Mouse (Mus musculus) CH12.LX (cell line): ENCODE measurements around the gene Tmco3. TPM values are rescaled to one million over a fixed set of nuclear protein-coding genes. Genes with fewer than 3 reads are reported as not detected.
A peak's percentile ranks its signal among the peaks of the same experiment; 100 is the strongest.

ENCODE experiments used
- DNase-seq: peaks from one replicate; pipeline ENCODE4 v3.0.0-alpha.2; 2013; ENCODE audit errors: extremely low read depth
- H3K27ac ChIP-seq: 2 replicates; pipeline ENCODE4 v1.5.1; 2012; ENCODE audit warnings: low read depth, mild to moderate bottlenecking, control low read depth, moderate library complexity; ENCODE audit not compliant: insufficient read depth
- H3K27me3 ChIP-seq: replicated peaks from 2 replicates; pipeline ENCODE3; 2012; ENCODE audit warnings: inconsistent platforms
- H3K36me3 ChIP-seq, 2 experiments: replicated peaks in 1 of 2; 2 replicates each; pipeline versions ENCODE3 to v1.6.1; 2012; ENCODE audit warnings: inconsistent platforms in 1 of 2, low read length in 1 of 2, mild to moderate bottlenecking in 1 of 2, mixed read lengths in 1 of 2, moderate library complexity in 1 of 2; ENCODE audit not compliant: control insufficient read depth in 1 of 2, insufficient read depth in 1 of 2
- H3K4me1 ChIP-seq, 2 experiments: 2 replicates each; pipeline ENCODE4 v1.6.1; 2012; ENCODE audit warnings: inconsistent platforms in 1 of 2, moderate library complexity in 1 of 2; ENCODE audit not compliant: insufficient read depth in 2 of 2, control insufficient read depth in 1 of 2
- H3K4me2 ChIP-seq: 2 replicates; pipeline ENCODE4 v1.6.1; 2012; ENCODE audit warnings: low read depth, mild to moderate bottlenecking, control low read depth; ENCODE audit not compliant: poor library complexity, insufficient read depth, severe bottlenecking
- H3K4me3 ChIP-seq, 3 experiments: fragments of 150-350 bp in 1 of 3; sonication (generic) in 1 of 3; replicated peaks in 1 of 3; 2 replicates each; pipeline versions ENCODE3 to v1.5.1; 2011 to 2012; ENCODE audit warnings: low read depth in 2 of 3, low read length in 2 of 3, mild to moderate bottlenecking in 2 of 3, moderate library complexity in 2 of 3, control low read depth in 1 of 3, improper control_type of control experiment in 1 of 3, inconsistent platforms in 1 of 3, mixed read lengths in 1 of 3; ENCODE audit not compliant: poor library complexity in 1 of 3
- H3K79me2 ChIP-seq: replicated peaks from 2 replicates; pipeline ENCODE4 v1.6.1; 2012; ENCODE audit warnings: mild to moderate bottlenecking, moderate library complexity; ENCODE audit not compliant: control insufficient read depth, poor library complexity, insufficient read depth, severe bottlenecking; ENCODE audit errors: extremely low read depth
- H3K9ac ChIP-seq: 2 replicates; pipeline ENCODE4 v1.6.1; 2012; ENCODE audit warnings: low read depth, mild to moderate bottlenecking, control low read depth, moderate library complexity; ENCODE audit not compliant: insufficient read depth
- H3K9me3 ChIP-seq: replicated peaks from 2 replicates; pipeline ENCODE3; 2012; ENCODE audit warnings: low read length, inconsistent platforms, mixed read lengths
- BHLHE40 ChIP-seq: IDR thresholded peaks from 2 replicates; pipeline ENCODE4 v1.6.1; 2011; ENCODE audit warnings: mild to moderate bottlenecking, low read depth, low read length, improper control_type of control experiment
- CHD2 ChIP-seq: IDR thresholded peaks from 2 replicates; pipeline ENCODE4 v1.6.1; 2011; ENCODE audit warnings: low read length, improper control_type of control experiment
- CTCF ChIP-seq, 2 experiments: IDR thresholded peaks in 1 of 2; conservative IDR thresholded peaks in 1 of 2; 2 replicates each; pipeline ENCODE4 v1.5.1; 2011 to 2012; ENCODE audit warnings: low read depth in 2 of 2, low read length in 2 of 2, improper control_type of control experiment in 1 of 2, inconsistent platforms in 1 of 2, mild to moderate bottlenecking in 1 of 2, moderate library complexity in 1 of 2
- E2F4 ChIP-seq: IDR thresholded peaks from 2 replicates; pipeline ENCODE4 v1.6.1; 2011; ENCODE audit warnings: low read depth, low read length, improper control_type of control experiment; ENCODE audit not compliant: insufficient replicate concordance
- EP300 ChIP-seq: IDR thresholded peaks from 2 replicates; pipeline ENCODE4 v1.6.1; 2011; ENCODE audit warnings: low read length, improper control_type of control experiment
- ETS1 ChIP-seq: conservative IDR thresholded peaks from 2 replicates; pipeline ENCODE4 v1.6.1; 2012; ENCODE audit warnings: low read depth, mild to moderate bottlenecking, inconsistent platforms, low read length, improper control_type of control experiment, moderate library complexity
- GABPA ChIP-seq: IDR thresholded peaks from 2 replicates; pipeline ENCODE4 v1.6.1; 2012; ENCODE audit warnings: low read depth, low read length, improper control_type of control experiment, inconsistent platforms; ENCODE audit not compliant: insufficient replicate concordance
- HCFC1 ChIP-seq: IDR thresholded peaks from 2 replicates; pipeline ENCODE4 v1.6.1; 2012; ENCODE audit warnings: low read depth, mild to moderate bottlenecking, inconsistent platforms, low read length, improper control_type of control experiment
- IRF4 ChIP-seq: IDR thresholded peaks from 2 replicates; pipeline ENCODE4 v1.6.1; 2014; ENCODE audit warnings: low read depth, mild to moderate bottlenecking, inconsistent platforms, low read length, improper control_type of control experiment
- JUN ChIP-seq: IDR thresholded peaks from 2 replicates; pipeline ENCODE4 v1.6.1; 2011; ENCODE audit warnings: low read depth, mild to moderate bottlenecking, low read length, improper control_type of control experiment, moderate library complexity; ENCODE audit not compliant: insufficient read depth
- MAFK ChIP-seq: IDR thresholded peaks from 2 replicates; pipeline ENCODE4 v1.6.1; 2011; ENCODE audit warnings: low read length, improper control_type of control experiment; ENCODE audit not compliant: insufficient replicate concordance
- MAX ChIP-seq: IDR thresholded peaks from 2 replicates; pipeline ENCODE4 v1.6.1; 2011; ENCODE audit warnings: low read length, improper control_type of control experiment
- MAZ ChIP-seq: IDR thresholded peaks from 2 replicates; pipeline ENCODE4 v1.6.1; 2012; ENCODE audit warnings: low read depth, mild to moderate bottlenecking, inconsistent platforms, low read length, improper control_type of control experiment, moderate library complexity
- MEF2A ChIP-seq: IDR thresholded peaks from 2 replicates; pipeline ENCODE4 v1.6.1; 2014; ENCODE audit warnings: low read depth, mild to moderate bottlenecking, inconsistent platforms, low read length, improper control_type of control experiment, borderline replicate concordance
- MXI1 ChIP-seq: IDR thresholded peaks from 2 replicates; pipeline ENCODE4 v1.6.1; 2011; ENCODE audit warnings: mild to moderate bottlenecking, low read depth, low read length, improper control_type of control experiment
- MYC ChIP-seq: IDR thresholded peaks from 2 replicates; pipeline ENCODE4 v1.6.1; 2011; ENCODE audit warnings: low read depth, mild to moderate bottlenecking, improper control_type of control experiment, low read length
- NRF1 ChIP-seq: IDR thresholded peaks from 2 replicates; pipeline ENCODE4 v1.6.1; 2014; ENCODE audit warnings: low read depth, mild to moderate bottlenecking, inconsistent platforms, low read length, improper control_type of control experiment, moderate library complexity
- PAX5 ChIP-seq: IDR thresholded peaks from 2 replicates; pipeline ENCODE4 v1.6.1; 2012; ENCODE audit warnings: low read length, inconsistent platforms, mixed read lengths
- POLR2A ChIP-seq: IDR thresholded peaks from 2 replicates; pipeline ENCODE4 v1.6.1; 2011; ENCODE audit warnings: low read depth, mild to moderate bottlenecking, improper control_type of control experiment, low read length
- RAD21 ChIP-seq: IDR thresholded peaks from 2 replicates; pipeline ENCODE4 v1.6.1; 2011; ENCODE audit warnings: low read depth, mild to moderate bottlenecking, low read length, improper control_type of control experiment, moderate library complexity
- RCOR1 ChIP-seq: conservative IDR thresholded peaks from 2 replicates; pipeline ENCODE4 v1.6.1; 2012; ENCODE audit warnings: low read depth, mild to moderate bottlenecking, inconsistent platforms, low read length, improper control_type of control experiment
- SIN3A ChIP-seq: IDR thresholded peaks from 2 replicates; pipeline ENCODE4 v1.6.1; 2012; ENCODE audit warnings: low read length, improper control_type of control experiment, inconsistent platforms
- SMC3 ChIP-seq: IDR thresholded peaks from 2 replicates; pipeline ENCODE4 v1.6.1; 2011; ENCODE audit warnings: low read depth, low read length, improper control_type of control experiment
- TBP ChIP-seq: conservative IDR thresholded peaks from 2 replicates; pipeline ENCODE4 v1.6.1; 2011; ENCODE audit warnings: low read depth, low read length, improper control_type of control experiment
- TCF12 ChIP-seq: IDR thresholded peaks from 2 replicates; pipeline ENCODE4 v1.6.1; 2014; ENCODE audit warnings: low read depth, mild to moderate bottlenecking, inconsistent platforms, low read length, improper control_type of control experiment
- UBTF ChIP-seq: IDR thresholded peaks from 2 replicates; pipeline ENCODE4 v1.6.1; 2012; ENCODE audit warnings: low read depth, mild to moderate bottlenecking, inconsistent platforms, low read length, improper control_type of control experiment, moderate library complexity
- USF1 ChIP-seq: IDR thresholded peaks from 2 replicates; pipeline ENCODE4 v1.6.1; 2014; ENCODE audit warnings: low read depth, mild to moderate bottlenecking, inconsistent platforms, low read length, improper control_type of control experiment
- USF2 ChIP-seq: conservative IDR thresholded peaks from 2 replicates; pipeline ENCODE4 v1.6.1; 2011; ENCODE audit warnings: low read depth, low read length, improper control_type of control experiment
- ZC3H11A ChIP-seq: IDR thresholded peaks from 2 replicates; pipeline ENCODE4 v1.6.1; 2012; ENCODE audit warnings: low read depth, mild to moderate bottlenecking, inconsistent platforms, low read length, improper control_type of control experiment
- ZMIZ1 ChIP-seq: IDR thresholded peaks from 2 replicates; pipeline ENCODE4 v1.6.1; 2012; ENCODE audit warnings: low read depth, mild to moderate bottlenecking, inconsistent platforms, low read length, improper control_type of control experiment
- dilution Hi-C: fragments of 300-500 bp; cut with MboI; formaldehyde crosslinking; loops from 2 replicates; pipeline ENCODE4 v1.14.3; 2020; ENCODE audit warnings: low sequenced_read_pairs; ENCODE audit not compliant: extremely low pct_unique_long_range_greater_than_20kb, extremely low pct_ligation_motif_present
- in situ Hi-C: fragments of 300-500 bp; cut with MboI; formaldehyde crosslinking; loops from 3 replicates; pipeline ENCODE4 v1.14.3; 2019; ENCODE audit warnings: low sequenced_read_pairs, low pct_ligation_motif_present, low pct_unique_long_range_greater_than_20kb, mixed read lengths
- polyA plus RNA-seq: library from polyadenylated mRNA; unstranded; fragments of >175 nt; gene quantifications from 2 replicates; pipeline ENCODE4 v1.2.1, GENCODE M21; 2012; ENCODE audit warnings: low read depth; ENCODE audit not compliant: insufficient read length
- total RNA-seq, 2 experiments: library from RNA; depleted of rRNA; stranded (reverse); fragments of 300-350 nt in 1 of 2; fragments of >200 nt in 1 of 2; gene quantifications; 2 replicates each; pipeline ENCODE4 v1.2.3; 2012 to 2014

Tmco3 gene
- total and polyA plus RNA-seq, 3 experiments: 7.3 to 15.1 (median 10.1) TPM

GRCm38 (mm10) chr8:13253413-13253812 is 34.6 kb upstream of the Tmco3 start:
- Histone ChIP-seq H3K4me2 (no peak overlapping the region), H3K36me3 (peaks cover 16 to 34% of the 10 kb centered on the region in 2 experiments), H3K9ac (no peak overlapping the region), H3K4me3 (no peak overlapping the region), H3K27ac (no peak overlapping the region), H3K4me1 (peaks cover 0 to 7% of the 10 kb centered on the region in 2 experiments; a peak in 1 of 4 replicates), H3K9me3 (no peaks in the 10 kb centered on the region)
- in situ Hi-C loops: no loop called here
- TF ChIP-seq BHLHE40 (no peak), GABPA (no peak), ZMIZ1 (no peak), SMC3 (no peak), SIN3A (no peak), USF2 (no peak), MEF2A (no peak), POLR2A (no peak), IRF4 (no peak), MAZ (no peak), RAD21 (no peak), CTCF (conservative IDR thresholded peaks at IDR 0.05 in 1 of 2, IDR thresholded peaks at IDR 0.05 in 1 of 2; ENCODE audit: low read depth in 2 of 2, low read length in 2 of 2) (no peak), MAX (no peak), NRF1 (no peak), HCFC1 (no peak), USF1 (no peak), MXI1 (no peak), MYC (no peak), TCF12 (no peak), EP300 (no peak)
- TF ChIP-seq, all 38 proteins: peak for 0
- dilution Hi-C loops: no loop called here
- H3K27me3 ChIP-seq: peaks cover 40% of the 10 kb centered on the region
- H3K79me2 ChIP-seq: no peaks in the 10 kb centered on the region
- no peak for DNase-seq

GRCm38 (mm10) chr8:13254019-13254418 is 34.0 kb upstream of the Tmco3 start, which contains the start of gene Adprhl1:
Adprhl1 (minus strand) TSS chr8:13254162.
- H3K4me1 ChIP-seq: peaks cover 0 to 7% of the 10 kb centered on the region in 2 experiments; a peak in 1 of 4 replicates
- DNase-seq: peak; percentile 66
- TF ChIP-seq RCOR1: no peak
- TF ChIP-seq PAX5: no peak
- TF ChIP-seq ZC3H11A: peak; percentile 59
- no peak for TF ChIP-seq GABPA
- no peak for TF ChIP-seq ETS1
- TF ChIP-seq CHD2: no peak
- peak; percentile 35; the same call in 1 of the 2 replicates for TF ChIP-seq IRF4
- TF ChIP-seq EP300: no peak
- no peak for TF ChIP-seq E2F4
- no peak for TF ChIP-seq TBP
- TF ChIP-seq SMC3: peak; percentile 94
- peak; percentile 78 to 93 for TF ChIP-seq CTCF (conservative IDR thresholded peaks at IDR 0.05 in 1 of 2, IDR thresholded peaks at IDR 0.05 in 1 of 2; ENCODE audit: low read depth in 2 of 2, low read length in 2 of 2)
- no peak for TF ChIP-seq MAFK
- no peak for TF ChIP-seq MAZ
- peak; percentile 95 for TF ChIP-seq RAD21
- TF ChIP-seq NRF1: no peak
- TF ChIP-seq JUN: no peak
- peak; percentile 18; the same call in 1 of the 2 replicates for TF ChIP-seq BHLHE40
- TF ChIP-seq UBTF: no peak
- TF ChIP-seq MEF2A: no peak
- TF ChIP-seq, all 38 proteins: peak for 6
- no peak within 1 kb of the TSS for H3K4me2 ChIP-seq
- peaks cover 34% of the 10 kb centered on the region for H3K27me3 ChIP-seq
- in situ Hi-C loops: no loop called here
- dilution Hi-C loops: no loop called here
- H3K27ac ChIP-seq: no peak within 1 kb of the TSS
- peaks cover 22 to 40% of the 10 kb centered on the region in 2 experiments for H3K36me3 ChIP-seq
- H3K9me3 ChIP-seq: no peaks in the 10 kb centered on the region
- H3K9ac ChIP-seq: no peak within 1 kb of the TSS
- no peak within 1 kb of the TSS for H3K4me3 ChIP-seq
- H3K79me2 ChIP-seq: no peaks in the 10 kb centered on the region
